Mouse (Mus musculus) kidney, embryonic 16.5 days (tissue): Measurements from ENCODE around the gene 1300017J02Rik. TPM values are rescaled to one million over a fixed set of nuclear protein-coding genes. Genes with fewer than 3 reads are reported as not detected.

Experiments
- ATAC-seq: fragments of 200-750 bp; cut with Nextera tagmentation; 2 replicates; pipeline ENCODE4 v1.8.0; 2017; ENCODE audit warnings: moderate TSS enrichment; ENCODE audit not compliant: low FRiP score, low TSS enrichment
- H3K27ac ChIP-seq: fragments of 300-500 bp; sonication (generic); 2 replicates; pipeline ENCODE4 v1.5.1; 2014; ENCODE audit warnings: low read length
- H3K27me3 ChIP-seq: fragments of 300-500 bp; sonication (generic); 2 replicates; pipeline ENCODE4 v1.6.1; 2014; ENCODE audit warnings: low read length, control low read depth, mixed read lengths; ENCODE audit not compliant: insufficient read depth
- H3K36me3 ChIP-seq: fragments of 300-500 bp; sonication (generic); 2 replicates; pipeline ENCODE4 v1.6.1; 2014; ENCODE audit warnings: low read length, control low read depth, mixed read lengths; ENCODE audit not compliant: insufficient read depth
- H3K4me1 ChIP-seq: fragments of 300-500 bp; sonication (generic); 2 replicates; pipeline ENCODE4 v1.6.1; 2014; ENCODE audit warnings: low read length, control low read depth, mixed read lengths; ENCODE audit not compliant: insufficient read depth
- H3K4me2 ChIP-seq: fragments of 300-500 bp; sonication (generic); replicated peaks from 2 replicates; pipeline ENCODE4 v1.6.1; 2014; ENCODE audit warnings: low read depth, low read length
- H3K4me3 ChIP-seq: fragments of 300-500 bp; sonication (generic); 2 replicates; pipeline ENCODE4 v1.5.1; 2014; ENCODE audit warnings: mild to moderate bottlenecking, low read length
- H3K9ac ChIP-seq: fragments of 300-500 bp; sonication (generic); replicated peaks from 2 replicates; pipeline ENCODE4 v1.6.1; 2014; ENCODE audit warnings: low read length
- H3K9me3 ChIP-seq: fragments of 300-500 bp; sonication (generic); 2 replicates; pipeline ENCODE4 v1.6.1; 2016; ENCODE audit warnings: low read length, control low read depth
- WGBS: fragments of 180-500 bp; shearing (Covaris S2); extraction: QIAGEN DNeasy Blood & Tissue Kit; methylation state at CpG from one replicate; pipeline ENCODE4 v1.1.7; 2014; 5-methylcytosine and 5-hydroxymethylcytosine counted together
- polyA plus RNA-seq: library from polyadenylated mRNA; unstranded; fragments of >200 nt; fragmentation: Nextera tagmentation; extraction: Ambion mirVana; gene quantifications from 2 replicates; pipeline ENCODE4 v1.2.1, GENCODE M21; 2015

The 1300017J02Rik gene
- polyA plus RNA-seq, 1 experiment from 2014 or later, result 1.6 TPM

GRCm38 (mm10) chr9:103305332-103306041, 605 bp upstream of the 1300017J02Rik start:
- 1% methylated on average over 39 of the region's 40 CpGs for WGBS
- Histone ChIP-seq H3K27ac (peak overlapping the region; percentile 77), H3K4me1 (peaks cover 21% of the 10 kb centered on the region), H3K36me3 (peaks cover 15% of the 10 kb centered on the region), H3K4me2 (peak overlapping the region; percentile 67), H3K4me3 (peak overlapping the region; percentile 89), H3K9ac (peak overlapping the region; percentile 87), H3K9me3 (no peaks in the 10 kb centered on the region), H3K27me3 (no peaks in the 10 kb centered on the region)
- ATAC-seq, result peak; percentile 86

GRCm38 (mm10) chr9:103302666-103303065, 2.2 kb downstream of the 1300017J02Rik start:
- no peak overlapping the region for H3K9ac ChIP-seq
- H3K4me1 ChIP-seq, result peaks cover 21% of the 10 kb centered on the region
- H3K4me3 ChIP-seq, result no peak overlapping the region
- WGBS, result 63% methylated on average over 3 of the region's 3 CpGs
- H3K9me3 ChIP-seq, result no peaks in the 10 kb centered on the region
- no peaks in the 10 kb centered on the region for H3K27me3 ChIP-seq
- no peak overlapping the region for H3K4me2 ChIP-seq
- ATAC-seq, result 0 out of 2 replicates have a peak, but pooled peaks have one; percentile 3
- H3K36me3 ChIP-seq, result no peaks in the 10 kb centered on the region
- no peak overlapping the region for H3K27ac ChIP-seq

- no peak for ATAC-seq
- no peaks in the 10 kb centered on the region for H3K27me3 ChIP-seq
- no peaks in the 10 kb centered on the region for H3K9me3 ChIP-seq
- no peak overlapping the region for H3K9ac ChIP-seq
- peaks cover 18% of the 10 kb centered on the region for H3K4me1 ChIP-seq
- H3K4me2 ChIP-seq, result no peak overlapping the region
- WGBS, result 80% methylated on average over 4 of the region's 4 CpGs
- no peak overlapping the region for H3K4me3 ChIP-seq
- H3K27ac ChIP-seq, result no peak overlapping the region
- no peaks in the 10 kb centered on the region for H3K36me3 ChIP-seq
Observed at GRCm38 (mm10) chr9:103302239-103302638, 2.6 kb downstream of the 1300017J02Rik start.

GRCm38 (mm10) chr9:103301086-103301485, 3.8 kb downstream of the 1300017J02Rik start:
- Histone ChIP-seq H3K4me2 (no peak overlapping the region), H3K27ac (no peak overlapping the region), H3K36me3 (no peaks in the 10 kb centered on the region), H3K4me1 (peaks cover 7% of the 10 kb centered on the region; the same call in 1 of the 2 replicates), H3K9me3 (no peaks in the 10 kb centered on the region), H3K4me3 (no peak overlapping the region), H3K9ac (no peak overlapping the region), H3K27me3 (no peaks in the 10 kb centered on the region)
- no peak for ATAC-seq
- WGBS, result 93% methylated on average over 8 of the region's 8 CpGs

- no peaks in the 10 kb centered on the region for H3K9me3 ChIP-seq
- H3K27ac ChIP-seq, result no peak overlapping the region
- no peak overlapping the region for H3K9ac ChIP-seq
- H3K4me1 ChIP-seq, result no peaks in the 10 kb centered on the region
- ATAC-seq, result no peak
- no peak overlapping the region for H3K4me3 ChIP-seq
- H3K36me3 ChIP-seq, result no peaks in the 10 kb centered on the region
- no peaks in the 10 kb centered on the region for H3K27me3 ChIP-seq
- 86% methylated on average over 2 of the region's 2 CpGs for whole genome bisulfite sequencing
- no peak overlapping the region for H3K4me2 ChIP-seq
Observed at GRCm38 (mm10) chr9:103294507-103294906, 10.4 kb downstream of the 1300017J02Rik start.

GRCm38 (mm10) chr9:103288489-103289180, 16.2 kb downstream of the 1300017J02Rik start:
- Histone ChIP-seq H3K4me2 (no peak overlapping the region), H3K9ac (no peak overlapping the region), H3K27me3 (no peaks in the 10 kb centered on the region), H3K4me1 (0 out of 2 replicates have a peak, but pooled peaks cover 6% of the 10 kb centered on the region), H3K4me3 (no peak overlapping the region), H3K27ac (no peak overlapping the region), H3K9me3 (no peaks in the 10 kb centered on the region), H3K36me3 (no peaks in the 10 kb centered on the region)
- ATAC-seq, result no peak
- WGBS, result 90% methylated on average over 13 of the region's 13 CpGs

GRCm38 (mm10) chr9:103287840-103288488, 16.9 kb downstream of the 1300017J02Rik start:
- Histone ChIP-seq H3K27ac (no peak overlapping the region), H3K9me3 (no peaks in the 10 kb centered on the region), H3K27me3 (no peaks in the 10 kb centered on the region), H3K4me1 (0 out of 2 replicates have a peak, but pooled peaks cover 6% of the 10 kb centered on the region), H3K4me2 (no peak overlapping the region), H3K9ac (no peak overlapping the region), H3K4me3 (no peak overlapping the region), H3K36me3 (no peaks in the 10 kb centered on the region)
- 89% methylated on average over 19 of the region's 19 CpGs for WGBS
- ATAC-seq, result peak; percentile 61; the same call in 1 of the 2 replicates

- H3K27me3 ChIP-seq, result no peaks in the 10 kb centered on the region
- no peaks in the 10 kb centered on the region for H3K36me3 ChIP-seq
- ATAC-seq, result no peak
- H3K4me1 ChIP-seq, result 0 out of 2 replicates have a peak, but pooled peaks cover 6% of the 10 kb centered on the region
- H3K4me3 ChIP-seq, result no peak overlapping the region
- no peaks in the 10 kb centered on the region for H3K9me3 ChIP-seq
- H3K27ac ChIP-seq, result no peak overlapping the region
- 55% methylated on average over 13 of the region's 13 CpGs for WGBS
- no peak overlapping the region for H3K4me2 ChIP-seq
- H3K9ac ChIP-seq, result 0 out of 2 replicates have a peak overlapping the region, but pooled peaks have one; percentile 15
Observed at GRCm38 (mm10) chr9:103286901-103287422, 17.9 kb downstream of the 1300017J02Rik start.

- 0 out of 2 replicates have a peak, but pooled peaks cover 6% of the 10 kb centered on the region for H3K4me1 ChIP-seq
- 34% methylated on average over 4 of the region's 4 CpGs for WGBS
- no peaks in the 10 kb centered on the region for H3K36me3 ChIP-seq
- H3K27me3 ChIP-seq, result no peaks in the 10 kb centered on the region
- ATAC-seq, result no peak
- H3K9ac ChIP-seq, result no peak overlapping the region
- no peak overlapping the region for H3K4me3 ChIP-seq
- H3K9me3 ChIP-seq, result no peaks in the 10 kb centered on the region
- H3K4me2 ChIP-seq, result no peak overlapping the region
- no peak overlapping the region for H3K27ac ChIP-seq
Observed at GRCm38 (mm10) chr9:103286396-103286795, 18.5 kb downstream of the 1300017J02Rik start.
